Mouse (Mus musculus) urinary bladder, adult 2 months (tissue): ENCODE data around the gene Camk1d. TPM values are rescaled to one million over a fixed set of nuclear protein-coding genes. Genes with fewer than 3 reads are reported as not detected.

ENCODE experiments used
- DNase-seq: peaks from one replicate; pipeline ENCODE4 v3.0.0; 2022; ENCODE audit warnings: low spot score
- polyA plus RNA-seq: library from polyadenylated mRNA; depleted of rRNA; stranded (reverse); fragments of >200 nt; gene quantifications from 2 replicates; pipeline ENCODE4 v1.2.3, GENCODE M21; 2012

Gene Camk1d
- polyA plus RNA-seq, 1 experiment = 6.2 TPM

DNA sequence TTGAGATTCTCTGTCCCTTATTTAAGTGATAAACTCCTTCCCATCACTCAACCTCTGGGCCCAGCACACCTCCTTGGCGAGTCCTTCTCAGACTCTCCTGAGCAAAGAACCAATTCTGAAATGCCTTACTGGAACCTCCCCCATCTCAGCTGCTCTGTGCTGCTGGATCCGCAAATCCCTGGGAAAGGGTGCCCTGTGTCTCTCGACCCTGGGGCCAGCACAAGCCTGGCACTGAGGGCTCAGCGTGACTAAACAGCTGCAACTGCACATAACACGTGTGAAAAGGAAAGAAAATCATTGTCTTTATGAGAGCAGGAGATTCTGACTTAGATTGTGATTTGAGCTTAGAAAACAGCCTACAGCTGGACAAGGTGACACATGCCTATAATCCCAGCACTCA, 52.4 kb downstream of the Camk1d start:
- no peak for DNase-seq

GRCm38 (mm10) chr2:5658000-5658399, 56.3 kb downstream of the Camk1d start:
- no peak for DNase-seq

GRCm38 (mm10) chr2:5656326-5656725, 58.0 kb downstream of the Camk1d start:
- DNase-seq = no peak

GRCm38 (mm10) chr2:5652071-5652470, 62.2 kb downstream of the Camk1d start:
- no peak for DNase-seq

DNA sequence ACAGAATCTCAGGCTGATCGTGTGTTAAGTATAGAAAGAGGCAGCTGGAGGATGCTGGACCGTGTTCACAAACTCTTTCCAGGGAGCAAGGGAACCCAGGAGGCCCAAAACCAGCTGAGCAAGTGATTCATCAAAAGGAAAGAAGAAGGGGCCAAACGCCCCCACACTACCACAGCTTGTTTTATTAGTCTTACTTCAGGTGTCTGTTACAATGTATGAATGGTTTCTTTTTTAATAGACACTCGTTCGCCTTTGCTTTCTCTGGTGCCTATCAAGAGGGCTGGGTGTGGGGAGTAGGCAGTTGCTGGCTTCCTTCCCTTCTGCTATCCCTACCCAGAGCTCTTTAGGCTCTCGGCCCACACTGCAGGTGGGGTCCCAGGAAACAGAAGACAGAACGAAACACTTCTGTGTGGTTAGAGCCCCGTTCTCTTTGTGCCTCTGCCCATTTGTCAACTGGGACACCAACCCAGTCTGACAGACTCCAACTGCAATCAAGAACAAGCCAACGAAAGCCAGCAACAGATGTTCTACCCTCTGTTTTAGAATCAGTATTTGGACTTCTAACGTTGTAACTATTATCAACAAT, 62.9 kb downstream of the Camk1d start:
- DNase-seq = no peak

- DNase-seq = no peak
Observed at GRCm38 (mm10) chr2:5649226-5649625, 65.1 kb downstream of the Camk1d start.

- no peak for DNase-seq
Observed at GRCm38 (mm10) chr2:5648764-5649163, 65.6 kb downstream of the Camk1d start.

- DNase-seq = no peak
Observed at GRCm38 (mm10) chr2:5646322-5646721, 68.0 kb downstream of the Camk1d start.

DNA sequence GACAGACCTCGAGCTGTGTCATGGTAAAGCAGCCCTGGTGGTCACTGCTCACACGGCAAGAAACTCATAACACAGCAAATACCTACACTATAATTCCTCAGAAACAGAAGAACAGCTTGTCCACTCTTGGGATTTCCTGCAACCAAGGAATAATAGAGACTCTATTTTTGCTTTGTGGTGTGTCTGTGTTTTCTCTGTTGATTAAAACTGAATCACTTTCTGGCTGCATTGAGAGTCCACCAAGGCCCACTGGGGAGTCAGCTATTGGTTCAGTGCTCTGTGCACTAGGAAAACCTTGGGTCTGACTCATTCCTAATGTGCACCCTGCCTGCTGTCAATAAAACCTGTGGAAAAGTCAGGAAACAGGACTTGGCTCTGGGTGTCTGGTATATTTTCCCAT, 68.7 kb downstream of the Camk1d start:
- no peak for DNase-seq

- no peak for DNase-seq
Observed at GRCm38 (mm10) chr2:5643937-5644336, 70.4 kb downstream of the Camk1d start.

- no peak for DNase-seq
Observed at GRCm38 (mm10) chr2:5643226-5643625, 71.1 kb downstream of the Camk1d start.

- DNase-seq = no peak
Observed at GRCm38 (mm10) chr2:5642624-5643023, 71.7 kb downstream of the Camk1d start.

- no peak for DNase-seq
Observed at GRCm38 (mm10) chr2:5641678-5642077, 72.6 kb downstream of the Camk1d start.

DNA sequence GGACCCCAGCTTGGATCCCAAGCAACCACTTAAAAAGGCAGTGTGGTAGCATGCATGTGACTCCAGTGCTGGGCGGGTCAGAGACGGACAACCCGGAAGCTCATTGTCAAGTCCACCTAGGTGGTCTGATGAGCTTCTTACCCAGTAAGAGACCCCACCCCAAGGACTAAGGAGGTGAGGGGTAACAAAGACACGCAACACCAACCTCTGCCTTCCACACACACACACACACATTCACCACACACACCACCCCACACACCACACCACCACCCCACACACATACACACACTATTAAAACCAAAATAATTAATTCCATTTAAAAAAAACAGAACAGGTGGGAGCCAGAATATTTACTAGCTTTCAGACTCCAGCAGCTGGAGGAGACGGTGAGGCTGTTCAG, 73.7 kb downstream of the Camk1d start:
- DNase-seq = no peak

DNA sequence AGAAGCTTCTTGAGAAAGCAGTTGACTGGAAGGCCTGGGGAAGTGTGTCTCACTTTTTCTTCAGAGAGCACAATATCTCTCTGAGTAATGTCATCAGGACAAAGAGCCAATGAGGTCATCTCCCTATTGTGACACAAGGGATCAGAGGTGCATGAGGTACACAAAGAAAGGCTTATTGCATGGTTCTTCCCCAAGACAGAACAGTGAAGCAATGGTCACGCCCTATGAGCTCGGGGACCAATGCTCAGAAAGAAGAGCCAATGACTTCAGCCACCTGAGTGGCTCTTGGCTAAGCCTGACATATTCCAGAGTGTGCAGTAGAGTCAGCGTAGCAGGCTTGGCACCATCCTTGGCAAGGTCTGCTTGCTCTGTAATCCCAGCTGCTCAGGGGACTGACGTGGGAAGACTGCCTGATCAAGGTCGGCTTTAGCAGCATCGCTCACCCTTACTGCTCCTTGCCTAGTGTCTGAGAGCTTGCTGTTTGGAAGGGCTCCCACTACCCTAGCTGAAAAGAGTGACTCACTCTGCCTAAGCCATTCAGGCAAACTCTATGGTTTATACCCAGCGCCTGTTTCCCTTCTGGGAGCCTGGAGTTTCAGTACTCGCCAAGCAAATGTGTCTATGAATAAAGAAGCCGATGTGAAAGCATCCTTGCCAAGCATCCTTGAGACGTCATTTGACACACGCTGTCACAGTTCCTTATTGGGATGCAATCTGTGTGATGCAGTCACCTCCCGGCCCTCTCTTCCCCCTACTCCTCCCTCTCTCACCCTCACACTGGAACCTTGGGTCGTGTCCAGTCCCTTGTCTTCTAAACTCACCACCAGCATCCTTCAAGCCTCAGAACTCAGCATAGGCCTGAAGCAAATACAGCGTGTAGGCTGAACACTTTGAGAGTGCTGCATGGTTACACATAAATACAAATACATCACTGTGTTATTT, 77.2 kb downstream of the Camk1d start:
- DNase-seq = no peak

DNA sequence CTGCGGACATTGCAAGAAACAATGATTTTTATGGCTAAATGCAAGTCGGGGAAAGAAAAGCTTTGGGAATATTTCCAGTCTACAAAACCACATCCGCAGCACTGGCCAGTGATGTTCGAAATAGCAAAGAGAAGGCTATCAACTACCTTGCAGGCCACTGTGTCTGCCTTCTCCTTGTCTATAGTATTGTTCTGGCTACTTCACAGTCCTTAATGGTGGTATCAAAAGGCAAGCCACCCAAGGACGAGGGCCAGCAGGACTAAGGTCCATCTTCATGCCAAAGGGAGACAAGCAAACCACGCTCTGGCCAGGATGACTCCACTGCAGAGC, 82.0 kb downstream of the Camk1d start:
- no peak for DNase-seq

GRCm38 (mm10) chr2:5631676-5632354, 82.5 kb downstream of the Camk1d start:
- no peak for DNase-seq

GRCm38 (mm10) chr2:5630710-5631109, 83.6 kb downstream of the Camk1d start:
- DNase-seq = no peak

- DNase-seq = no peak
Observed at GRCm38 (mm10) chr2:5624379-5624778, 89.9 kb downstream of the Camk1d start.

DNA sequence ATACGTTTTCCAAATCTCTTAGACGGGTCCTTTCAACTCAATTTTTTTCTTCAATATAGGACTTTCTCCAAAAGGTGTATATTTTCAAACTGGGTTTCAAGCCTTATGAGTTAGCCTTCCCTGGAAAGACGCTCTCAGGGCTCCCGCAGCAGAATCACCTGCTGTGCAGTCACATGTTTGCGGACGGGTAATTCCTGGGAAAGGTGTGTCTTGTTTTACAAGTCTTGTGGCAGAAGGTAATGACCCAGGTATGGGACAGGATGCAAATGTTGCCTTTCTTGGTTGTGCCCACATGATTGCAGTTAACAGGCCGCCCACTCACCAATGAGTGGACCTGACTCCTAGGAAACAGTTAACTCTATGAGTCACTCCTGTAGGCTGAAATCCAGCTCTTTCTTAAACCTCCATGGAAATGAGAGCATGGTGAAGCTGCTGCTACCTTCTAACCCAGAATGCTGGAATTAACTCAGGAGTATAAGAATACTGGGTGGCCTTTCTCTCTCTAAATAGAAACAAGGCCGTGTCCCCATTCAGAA, 95.9 kb downstream of the Camk1d start:
- no peak for DNase-seq

- DNase-seq = no peak
Observed at GRCm38 (mm10) chr2:5614896-5615295, 99.4 kb downstream of the Camk1d start.

DNA sequence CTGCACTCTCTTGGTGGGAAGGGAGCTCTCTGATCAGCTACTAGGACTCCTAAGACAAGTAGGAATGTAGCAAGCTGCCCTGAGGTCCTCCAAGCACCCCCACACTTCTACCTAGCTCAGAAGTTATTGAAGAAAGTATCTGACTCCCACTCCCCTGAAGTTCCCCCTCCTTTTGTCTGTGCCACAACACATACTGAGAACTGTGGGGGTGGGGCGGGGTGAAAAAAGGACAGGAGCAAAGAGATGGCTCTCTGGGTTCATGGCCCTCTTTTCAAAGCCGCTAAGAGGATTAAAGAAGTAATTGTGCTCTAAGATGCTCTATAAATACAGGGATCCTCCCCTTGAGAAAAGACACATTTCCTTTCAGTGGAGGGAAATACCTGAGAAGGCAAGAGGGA, 100.0 kb downstream of the Camk1d start:
- no peak for DNase-seq
